Mouse (Mus musculus): ENCODE measurements at regions not wholly inside any gene's neighbourhood (a gene's known extent, or its start where the extent isn't known, plus 50 kb on each side); places are given as distances from the start of the nearest gene placed in this dataset.

DNA sequence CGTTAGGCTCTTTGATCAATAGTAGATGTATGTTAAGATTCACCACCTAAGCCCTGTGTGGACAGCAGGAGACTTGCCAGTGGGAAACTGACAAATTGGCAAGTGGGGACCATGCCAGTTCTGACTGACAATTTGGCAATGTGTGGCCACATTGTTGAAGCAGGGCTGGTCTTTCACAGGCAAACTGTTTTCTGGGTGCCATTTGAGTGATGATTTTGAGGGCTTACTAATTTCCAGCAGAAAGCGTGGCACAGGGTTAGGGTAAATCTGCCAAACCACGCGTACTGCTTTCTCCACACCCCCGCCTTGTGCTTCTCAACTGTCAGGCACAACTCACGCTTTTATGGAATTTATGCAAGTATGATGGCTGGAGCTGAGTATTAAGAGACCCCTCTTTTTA, 91.2 kb upstream of the Trpm3 start:
- DNase-seq (ENCODE audit: low read depth, low spot score) = no peak

- DNase-seq (ENCODE audit: low read depth, low spot score) = no peak
Measured at GRCm38 (mm10) chr19:22066302-22066701, 72.5 kb upstream of the Trpm3 start.

GRCm38 (mm10) chr19:22070246-22071030, 68.4 kb upstream of the Trpm3 start:
- no peak for DNase-seq (ENCODE audit: low read depth, low spot score)

DNA sequence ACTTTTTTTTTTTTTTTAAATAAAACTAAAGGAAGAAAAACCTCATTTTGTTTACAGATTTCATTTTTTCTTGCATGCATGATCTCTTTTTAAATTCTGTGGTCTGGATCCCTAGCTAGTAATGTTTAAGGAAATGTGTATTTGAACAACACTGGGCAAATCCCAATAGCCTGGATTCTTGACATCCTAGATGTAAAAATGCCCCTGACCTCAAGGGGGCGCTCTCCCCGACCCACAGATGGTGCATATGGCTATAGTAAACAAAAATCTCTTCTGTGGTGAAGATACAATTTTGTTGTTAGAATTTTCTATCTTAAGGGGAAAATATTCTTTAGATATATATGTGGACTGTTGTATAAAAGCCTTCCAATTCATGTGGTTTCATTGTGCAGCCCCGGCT, 67.1 kb upstream of the Trpm3 start:
- DNase-seq (ENCODE audit: low read depth, low spot score) = peak; percentile 16

GRCm38 (mm10) chr19:22074042-22074441, 64.8 kb upstream of the Trpm3 start:
- no peak for DNase-seq (ENCODE audit: low read depth, low spot score)

DNA sequence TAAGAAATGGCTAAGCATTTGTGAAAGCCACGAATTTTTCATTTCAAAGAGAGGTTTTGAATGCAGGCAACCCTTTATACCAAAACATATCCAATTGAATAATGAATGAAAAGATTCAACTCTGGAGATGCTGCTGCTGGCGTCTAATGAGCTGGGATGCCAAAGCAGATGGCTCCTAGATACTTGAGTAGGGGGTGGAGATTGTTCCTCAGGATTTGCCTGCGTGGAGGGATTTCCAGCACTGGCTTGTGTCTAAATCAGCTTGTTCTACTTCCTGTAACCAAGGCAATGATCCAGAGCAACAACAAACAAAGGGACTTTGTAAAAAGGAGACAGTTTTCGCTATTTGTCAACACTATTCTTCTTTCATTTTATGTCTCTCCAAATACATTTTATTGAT, 57.4 kb upstream of the Trpm3 start:
- no peak for DNase-seq (ENCODE audit: low read depth, low spot score)
